Comparison of ENCODE assay signal across 8 mouse cellular contexts in the genomic region with DNA sequence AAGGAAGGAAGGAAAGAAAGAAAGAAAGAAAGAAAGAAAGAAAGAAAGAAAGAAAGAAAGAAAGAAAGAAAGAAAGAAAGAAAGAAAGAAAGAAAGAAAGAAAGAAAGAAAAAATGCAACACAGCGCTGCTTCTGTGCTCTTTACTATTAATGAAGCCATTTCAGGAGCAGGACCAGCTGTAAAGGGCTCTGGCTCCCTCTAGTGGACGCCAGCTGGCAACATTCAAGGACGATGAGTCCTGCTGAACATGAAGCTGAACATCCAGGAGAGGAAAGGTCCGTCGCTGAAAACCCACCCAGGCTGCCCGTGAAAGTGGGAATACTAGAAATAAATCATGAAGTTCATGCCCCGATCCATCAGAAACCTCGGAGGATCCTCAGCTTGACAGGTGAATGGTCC. TPM values are rescaled to one million over a fixed set of nuclear protein-coding genes. Genes with fewer than 3 reads are reported as not detected.
DNase-seq lines count a peak whose midpoint lies in the region; ATAC-seq and TF ChIP-seq lines count a peak whose summit lies in the region.

No protein-coding gene starts in this region.

- TF ChIP-seq CTCF in cerebellum, adult 2 months (IDR thresholded peaks at IDR 0.05; ENCODE audit: borderline replicate concordance, insufficient read depth, low read depth, low read length), result peak; percentile 97

- H3K4me2 ChIP-seq in heart, embryonic 12.5 days, result no peak overlapping the region
- H3K4me2 ChIP-seq in myocyte (ENCODE audit: low read depth), result peak overlapping the region; percentile 22

- WGBS in heart, embryonic 12.5 days, result 0% methylated on average over 8 of the region's 8 CpGs
- WGBS in cerebellum, adult 2 months, result 2% methylated on average over 8 of the region's 8 CpGs
- WGBS in limb, embryonic 10.5 days, result 2% methylated on average over 8 of the region's 8 CpGs

- peak; percentile 96 for DNase-seq in heart, adult 11 months
- DNase-seq in cerebellum, adult 2 months, result peak; percentile 83 to 87
- peak; percentile 78 for DNase-seq in frontal cortex, postnatal 14 days (ENCODE audit: low spot score in 2 of 2)
- peak; percentile 95 for DNase-seq in induced T-regulatory cell, adult 2 months (ENCODE audit: low read depth)
- DNase-seq in limb, embryonic 10.5 days (ENCODE audit: low spot score), result peak; percentile 94
- DNase-seq in spleen, postnatal 4 days (ENCODE audit: low spot score in 2 of 2), result peak; percentile 87 to 95

- H3K4me3 ChIP-seq in heart, embryonic 12.5 days, result no peak overlapping the region
- H3K4me3 ChIP-seq in cerebellum, adult 2 months (replicated peaks; ENCODE audit: insufficient read depth, low read depth, low read length), result no peak overlapping the region
- no peak overlapping the region for H3K4me3 ChIP-seq in limb, embryonic 10.5 days
- H3K4me3 ChIP-seq in myocyte, result no peak overlapping the region

- no peak overlapping the region for H3K9ac ChIP-seq in heart, embryonic 12.5 days

- no peaks in the 10 kb centered on the region for H3K36me3 ChIP-seq in heart, embryonic 12.5 days
- no peaks in the 10 kb centered on the region for H3K36me3 ChIP-seq in limb, embryonic 10.5 days
- no peaks in the 10 kb centered on the region for H3K36me3 ChIP-seq in myocyte (ENCODE audit: control insufficient read depth, insufficient read depth)

- H3ac ChIP-seq in myocyte (ENCODE audit: control insufficient read depth, insufficient read length), result no peak overlapping the region

- peaks cover 7% of the 10 kb centered on the region for H3K4me1 ChIP-seq in heart, embryonic 12.5 days (replicated peaks)
- H3K4me1 ChIP-seq in cerebellum, adult 2 months (ENCODE audit: control insufficient read depth, insufficient read depth, low read length), result peaks cover 5% of the 10 kb centered on the region; the same call in 1 of the 2 replicates
- H3K4me1 ChIP-seq in limb, embryonic 10.5 days, result peaks cover 13% of the 10 kb centered on the region

- no peaks in the 10 kb centered on the region for H3K9me3 ChIP-seq in heart, embryonic 12.5 days (replicated peaks)
- H3K9me3 ChIP-seq in limb, embryonic 10.5 days (replicated peaks), result no peaks in the 10 kb centered on the region

- no peak for TF ChIP-seq POLR2A in cerebellum, adult 2 months (IDR thresholded peaks at IDR 0.05; ENCODE audit: borderline replicate concordance, insufficient read depth, low read length)
- TF ChIP-seq POLR2A in myocyte (IDR thresholded peaks at IDR 0.05; ENCODE audit: insufficient read length, low read depth), result no peak

- no peak for ATAC-seq in heart, embryonic 12.5 days (ENCODE audit: insufficient number of reproducible peaks, low FRiP score)

- no peak overlapping the region for H3K27ac ChIP-seq in heart, embryonic 12.5 days (ENCODE audit: poor library complexity, severe bottlenecking)
- no peak overlapping the region for H3K27ac ChIP-seq in cerebellum, adult 2 months (ENCODE audit: insufficient read depth, low read length)
- no peak overlapping the region for H3K27ac ChIP-seq in limb, embryonic 10.5 days

- H3K79me2 ChIP-seq in myocyte (ENCODE audit: control insufficient read depth, insufficient read depth), result no peaks in the 10 kb centered on the region

- peaks cover 18% of the 10 kb centered on the region for H3K27me3 ChIP-seq in heart, embryonic 12.5 days (replicated peaks)
- no peaks in the 10 kb centered on the region for H3K27me3 ChIP-seq in cerebellum, adult 2 months (ENCODE audit: control insufficient read depth, insufficient read depth, low read length)
- no peaks in the 10 kb centered on the region; the same call in 1 of the 2 replicates for H3K27me3 ChIP-seq in limb, embryonic 10.5 days (ENCODE audit: low read depth, poor library complexity, severe bottlenecking)
- H3K27me3 ChIP-seq in myocyte (ENCODE audit: control insufficient read depth, insufficient read depth, insufficient read length), result peaks cover 6% of the 10 kb centered on the region

TF ChIP-seq in myocyte, 11 proteins besides CTCF, POLR2A, EP300 and RAD21:
- no peak for TF ChIP-seq MYOD1 (IDR thresholded peaks at IDR 0.05; ENCODE audit: control insufficient read depth in 1 of 3, insufficient read length in 2 of 3, low read depth in 2 of 3)
- no peak for TF ChIP-seq E2F4 (IDR thresholded peaks at IDR 0.05; ENCODE audit: insufficient read depth)
- TF ChIP-seq CEBPB (IDR thresholded peaks at IDR 0.05; ENCODE audit: insufficient read depth, poor library complexity, severe bottlenecking), result no peak
- TF ChIP-seq MYOG (IDR thresholded peaks at IDR 0.05; ENCODE audit: control insufficient read depth in 1 of 3, insufficient read depth in 1 of 3, insufficient read length in 2 of 3, low read depth in 2 of 3), result no peak
- TF ChIP-seq REST (IDR thresholded peaks at IDR 0.05; ENCODE audit: insufficient read depth, insufficient read length), result no peak
- no peak for TF ChIP-seq MAX (IDR thresholded peaks at IDR 0.05; ENCODE audit: low read depth)
TF ChIP-seq in myocyte: peak in this region for 0.

RNA-seq across cellular contexts. Expression of a gene that starts 3.5 kb away (rescaled TPM):
- polyA plus RNA-seq in heart, embryonic 12.5 days (2016; fragmentation: Nextera tagmentation; extraction: Ambion mirVana), result 82.4 and 88.2 TPM in 2 replicates
- polyA plus RNA-seq in cerebellum, adult 2 months (2012; rRNA removed), result 66.9 and 67.4 TPM in 2 replicates
- polyA plus RNA-seq in limb, embryonic 10.5 days (2016; fragmentation: Nextera tagmentation; extraction: Ambion mirVana), result 67.7 and 85.0 TPM in 2 replicates
- 276 TPM for polyA plus RNA-seq in myocyte (2012; fragmentation: generic; extraction: Trizol)

RNA-seq across cellular contexts. Expression of a gene that starts 17.6 kb away (rescaled TPM):
- 74.1 and 78.2 TPM in 2 replicates for polyA plus RNA-seq in heart, embryonic 12.5 days (2016; fragmentation: Nextera tagmentation; extraction: Ambion mirVana)
- polyA plus RNA-seq in cerebellum, adult 2 months (2012; rRNA removed), result 169 and 186 TPM in 2 replicates
- 101 and 104 TPM in 2 replicates for polyA plus RNA-seq in limb, embryonic 10.5 days (2016; fragmentation: Nextera tagmentation; extraction: Ambion mirVana)
- polyA plus RNA-seq in myocyte (2012; fragmentation: generic; extraction: Trizol), result 215 TPM

RNA-seq across cellular contexts. Expression of a gene that starts 17.8 kb away (rescaled TPM):
- polyA plus RNA-seq in heart, embryonic 12.5 days (2016; fragmentation: Nextera tagmentation; extraction: Ambion mirVana), result 2.5 and 3.5 TPM in 2 replicates
- 5.6 and 6.3 TPM in 2 replicates for polyA plus RNA-seq in cerebellum, adult 2 months (2012; rRNA removed)
- 14.0 and 21.8 TPM in 2 replicates for polyA plus RNA-seq in limb, embryonic 10.5 days (2016; fragmentation: Nextera tagmentation; extraction: Ambion mirVana)
- polyA plus RNA-seq in myocyte (2012; fragmentation: generic; extraction: Trizol), result 1.1 TPM

RNA-seq across cellular contexts. Expression of a gene that starts 37.7 kb away (rescaled TPM):
- polyA plus RNA-seq in heart, embryonic 12.5 days (2016; fragmentation: Nextera tagmentation; extraction: Ambion mirVana), result 1.3 and 1.4 TPM in 2 replicates
- polyA plus RNA-seq in cerebellum, adult 2 months (2012; rRNA removed), result 0.19 and 0.26 TPM in 2 replicates
- 3.5 and 4.5 TPM in 2 replicates for polyA plus RNA-seq in limb, embryonic 10.5 days (2016; fragmentation: Nextera tagmentation; extraction: Ambion mirVana)
- 0.10 TPM for polyA plus RNA-seq in myocyte (2012; fragmentation: generic; extraction: Trizol)

RNA-seq across cellular contexts. Expression of a gene that starts 39.5 kb away (rescaled TPM):
- polyA plus RNA-seq in heart, embryonic 12.5 days (2016; fragmentation: Nextera tagmentation; extraction: Ambion mirVana), result 12.9 and 16.2 TPM in 2 replicates
- polyA plus RNA-seq in cerebellum, adult 2 months (2012; rRNA removed), result 5.5 TPM in 2 replicates
- 44.7 and 53.5 TPM in 2 replicates for polyA plus RNA-seq in limb, embryonic 10.5 days (2016; fragmentation: Nextera tagmentation; extraction: Ambion mirVana)
- polyA plus RNA-seq in myocyte (2012; fragmentation: generic; extraction: Trizol), result 54.5 TPM
